Mouse (Mus musculus) stomach, embryonic 14.5 days (tissue): Measurements from ENCODE around the gene Mast4. TPM values are rescaled to one million over a fixed set of nuclear protein-coding genes. Genes with fewer than 3 reads are reported as not detected.

Experiments
- ATAC-seq: fragments of 200-750 bp; cut with Nextera tagmentation; 2 replicates; pipeline ENCODE4 v1.8.0; 2017; ENCODE audit warnings: low read depth, moderate TSS enrichment; ENCODE audit not compliant: insufficient number of reproducible peaks, insufficient read depth, low FRiP score
- H3K27ac ChIP-seq: fragments of 300-500 bp; sonication (generic); 2 replicates; pipeline ENCODE4 v1.5.1; 2014; ENCODE audit warnings: mild to moderate bottlenecking, low read length, moderate library complexity, mixed read lengths
- H3K27me3 ChIP-seq: fragments of 300-500 bp; sonication (generic); 2 replicates; pipeline ENCODE4 v1.6.1; 2014; ENCODE audit warnings: low read length, control low read depth, mixed read lengths; ENCODE audit not compliant: control insufficient read depth, insufficient read depth
- H3K36me3 ChIP-seq: fragments of 300-500 bp; sonication (generic); 2 replicates; pipeline ENCODE4 v1.6.1; 2014; ENCODE audit warnings: mild to moderate bottlenecking, control low read depth, low read length, moderate library complexity, mixed read lengths; ENCODE audit not compliant: control insufficient read depth, insufficient read depth
- H3K4me1 ChIP-seq: fragments of 300-500 bp; sonication (generic); 2 replicates; pipeline ENCODE4 v1.6.1; 2014; ENCODE audit warnings: low read length, control low read depth, mixed read lengths; ENCODE audit not compliant: control insufficient read depth, insufficient read depth
- H3K4me2 ChIP-seq: fragments of 300-500 bp; sonication (generic); replicated peaks from 2 replicates; pipeline ENCODE4 v1.6.1; 2014; ENCODE audit warnings: low read depth, low read length, control low read depth
- H3K4me3 ChIP-seq: fragments of 300-500 bp; sonication (generic); 2 replicates; pipeline ENCODE4 v1.5.1; 2014; ENCODE audit warnings: low read depth, low read length, control low read depth
- H3K9ac ChIP-seq: fragments of 300-500 bp; sonication (generic); replicated peaks from 2 replicates; pipeline ENCODE4 v1.6.1; 2014; ENCODE audit warnings: low read depth, mild to moderate bottlenecking, control low read depth, low read length, moderate library complexity, mixed read lengths
- H3K9me3 ChIP-seq: fragments of 300-500 bp; sonication (generic); 2 replicates; pipeline ENCODE4 v1.6.1; 2016; ENCODE audit warnings: low read depth, low read length, control low read depth; ENCODE audit not compliant: control insufficient read depth
- WGBS: fragments of 180-500 bp; shearing (Covaris S2); extraction: QIAGEN DNeasy Blood & Tissue Kit; methylation state at CpG from one replicate; pipeline ENCODE4 v1.1.7; 2014; 5-methylcytosine and 5-hydroxymethylcytosine counted together
- polyA plus RNA-seq: library from polyadenylated mRNA; unstranded; fragments of >200 nt; fragmentation: Nextera tagmentation; extraction: Ambion mirVana; gene quantifications from 2 replicates; pipeline ENCODE4 v1.2.1, GENCODE M21; 2014

Gene Mast4
- polyA plus RNA-seq, 1 experiment from 2014 or later, result 48.0 TPM

DNA sequence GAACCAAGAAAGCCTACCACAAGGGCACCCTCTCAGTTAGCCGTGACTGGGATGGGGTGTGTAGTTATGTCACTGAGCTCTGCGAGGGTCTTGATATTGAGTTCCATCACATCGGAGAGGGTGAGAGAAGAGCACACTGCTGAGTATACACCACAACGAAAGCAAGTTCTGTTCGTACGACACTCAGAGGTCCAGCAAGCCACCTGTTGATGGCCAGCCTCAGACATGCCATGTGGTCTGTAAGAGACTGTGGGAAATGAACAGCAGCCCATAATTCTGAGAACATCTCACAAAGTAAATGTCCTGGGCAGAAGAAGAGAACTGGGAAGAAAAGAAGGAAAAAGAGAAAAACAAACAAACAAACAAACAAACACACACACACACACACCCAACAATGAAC, 255.5 kb downstream of the Mast4 start:
- Histone ChIP-seq H3K4me3 (no peak overlapping the region), H3K27ac (no peak overlapping the region), H3K4me1 (no peaks in the 10 kb centered on the region), H3K4me2 (no peak overlapping the region), H3K36me3 (no peaks in the 10 kb centered on the region), H3K9me3 (no peaks in the 10 kb centered on the region), H3K9ac (no peak overlapping the region), H3K27me3 (no peaks in the 10 kb centered on the region)
- 90% methylated on average over 6 of the region's 6 CpGs for WGBS
- no peak for ATAC-seq

GRCm38 (mm10) chr13:103073461-103073860, 260.8 kb downstream of the Mast4 start:
- Histone ChIP-seq H3K9me3 (no peaks in the 10 kb centered on the region), H3K4me1 (no peaks in the 10 kb centered on the region), H3K27ac (no peak overlapping the region), H3K4me3 (no peak overlapping the region), H3K36me3 (no peaks in the 10 kb centered on the region), H3K27me3 (no peaks in the 10 kb centered on the region), H3K9ac (no peak overlapping the region), H3K4me2 (no peak overlapping the region)
- ATAC-seq, result no peak
- WGBS, result 60% methylated on average over 4 of the region's 4 CpGs

GRCm38 (mm10) chr13:103071783-103072182, 262.5 kb downstream of the Mast4 start:
- WGBS, result 78% methylated on average over 3 of the region's 3 CpGs
- H3K4me1 ChIP-seq, result no peaks in the 10 kb centered on the region
- no peak for ATAC-seq
- no peaks in the 10 kb centered on the region for H3K9me3 ChIP-seq
- no peaks in the 10 kb centered on the region for H3K27me3 ChIP-seq
- no peak overlapping the region for H3K4me3 ChIP-seq
- H3K9ac ChIP-seq, result no peak overlapping the region
- no peaks in the 10 kb centered on the region for H3K36me3 ChIP-seq
- no peak overlapping the region for H3K27ac ChIP-seq
- no peak overlapping the region for H3K4me2 ChIP-seq

GRCm38 (mm10) chr13:103067581-103068166, 266.6 kb downstream of the Mast4 start:
- 51% methylated on average over 7 of the region's 7 CpGs for WGBS
- H3K36me3 ChIP-seq, result no peaks in the 10 kb centered on the region
- ATAC-seq, result no peak

GRCm38 (mm10) chr13:103065437-103065836, 268.9 kb downstream of the Mast4 start:
- H3K4me2 ChIP-seq, result no peak overlapping the region

More at GRCm38 (mm10) chr13:103067581-103068166, 266.6 kb downstream of the Mast4 start:
- no peak overlapping the region for H3K4me2 ChIP-seq
- no peak overlapping the region for H3K4me3 ChIP-seq
- H3K4me1 ChIP-seq, result no peaks in the 10 kb centered on the region
- no peak overlapping the region for H3K27ac ChIP-seq
- no peak overlapping the region for H3K9ac ChIP-seq
- H3K9me3 ChIP-seq, result no peaks in the 10 kb centered on the region
- no peaks in the 10 kb centered on the region for H3K27me3 ChIP-seq

GRCm38 (mm10) chr13:103061680-103062079, 272.6 kb downstream of the Mast4 start:
- Histone ChIP-seq H3K27ac (no peak overlapping the region), H3K9ac (no peak overlapping the region), H3K4me1 (no peaks in the 10 kb centered on the region), H3K9me3 (no peaks in the 10 kb centered on the region), H3K4me2 (no peak overlapping the region), H3K27me3 (no peaks in the 10 kb centered on the region), H3K4me3 (no peak overlapping the region), H3K36me3 (no peaks in the 10 kb centered on the region)
- 70% methylated on average over 2 of the region's 2 CpGs for WGBS
- no peak for ATAC-seq

More at GRCm38 (mm10) chr13:103065437-103065836, 268.9 kb downstream of the Mast4 start:
- Histone ChIP-seq H3K4me3 (no peak overlapping the region), H3K9ac (no peak overlapping the region), H3K4me1 (no peaks in the 10 kb centered on the region), H3K36me3 (no peaks in the 10 kb centered on the region), H3K9me3 (no peaks in the 10 kb centered on the region), H3K27me3 (no peaks in the 10 kb centered on the region), H3K27ac (no peak overlapping the region)
- WGBS, result 75% methylated on average over 7 of the region's 7 CpGs
- ATAC-seq, result no peak

DNA sequence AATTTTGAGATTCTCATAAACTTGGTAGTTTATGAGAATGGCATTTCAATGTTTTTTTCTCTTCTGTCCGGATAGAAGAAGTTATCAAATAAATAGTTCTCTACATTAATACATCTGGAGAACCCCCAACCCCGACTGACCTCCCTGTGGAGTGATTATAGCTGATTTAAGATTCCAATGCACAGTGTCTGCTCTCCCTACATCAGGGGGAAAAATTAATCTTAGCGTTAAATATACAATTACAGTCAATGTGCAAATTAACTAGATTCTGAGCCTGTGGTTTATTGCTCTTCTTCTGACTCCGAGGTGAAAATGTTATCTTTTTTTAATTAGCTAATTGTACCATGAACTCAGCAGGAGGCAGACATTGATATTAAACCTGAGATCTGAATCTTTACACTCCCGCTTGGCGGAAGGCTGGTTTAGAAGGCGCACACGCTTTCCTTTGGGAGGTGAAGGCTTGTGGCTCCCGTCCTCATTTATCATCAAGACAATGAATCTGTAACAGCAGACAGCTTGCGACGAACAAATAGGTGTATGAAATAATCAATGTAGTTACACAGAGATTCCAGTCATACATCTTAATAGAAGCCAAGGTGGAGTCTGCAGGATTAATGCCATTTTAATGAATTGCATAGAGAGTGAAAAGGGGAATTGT, 274.2 kb downstream of the Mast4 start:
- WGBS, result 54% methylated on average over 11 of the region's 11 CpGs

DNA sequence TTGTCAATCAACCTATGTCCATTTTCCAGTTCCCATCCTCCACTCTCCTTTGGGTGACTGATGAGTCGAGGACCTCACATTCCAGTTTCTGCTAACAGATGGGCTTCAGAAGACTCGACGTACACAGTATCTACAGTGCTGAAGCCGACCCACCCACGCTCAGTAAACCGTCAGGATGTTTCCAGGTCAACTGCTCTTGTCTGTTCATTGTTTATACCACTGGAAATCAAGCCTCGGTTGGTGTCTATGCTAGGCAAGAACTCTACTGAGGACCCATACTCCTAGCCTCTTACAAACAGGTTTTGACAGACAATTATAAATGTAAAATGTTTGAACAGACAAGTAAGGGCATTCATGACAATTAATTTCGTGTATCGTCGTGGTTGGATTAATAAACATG, 277.8 kb downstream of the Mast4 start:
- Histone ChIP-seq H3K9ac (no peak overlapping the region), H3K4me2 (no peak overlapping the region), H3K9me3 (no peaks in the 10 kb centered on the region), H3K36me3 (no peaks in the 10 kb centered on the region), H3K4me3 (no peak overlapping the region), H3K4me1 (no peaks in the 10 kb centered on the region), H3K27me3 (no peaks in the 10 kb centered on the region), H3K27ac (no peak overlapping the region)
- ATAC-seq, result no peak
- 64% methylated on average over 10 of the region's 10 CpGs for WGBS

More for the DNA sequence above, 274.2 kb downstream of the Mast4 start:
- H3K4me2 ChIP-seq, result no peak overlapping the region
- no peak for ATAC-seq
- no peaks in the 10 kb centered on the region for H3K9me3 ChIP-seq
- no peaks in the 10 kb centered on the region for H3K4me1 ChIP-seq
- no peaks in the 10 kb centered on the region for H3K36me3 ChIP-seq
- no peak overlapping the region for H3K4me3 ChIP-seq
- H3K27me3 ChIP-seq, result no peaks in the 10 kb centered on the region
- H3K27ac ChIP-seq, result no peak overlapping the region
- H3K9ac ChIP-seq, result no peak overlapping the region

DNA sequence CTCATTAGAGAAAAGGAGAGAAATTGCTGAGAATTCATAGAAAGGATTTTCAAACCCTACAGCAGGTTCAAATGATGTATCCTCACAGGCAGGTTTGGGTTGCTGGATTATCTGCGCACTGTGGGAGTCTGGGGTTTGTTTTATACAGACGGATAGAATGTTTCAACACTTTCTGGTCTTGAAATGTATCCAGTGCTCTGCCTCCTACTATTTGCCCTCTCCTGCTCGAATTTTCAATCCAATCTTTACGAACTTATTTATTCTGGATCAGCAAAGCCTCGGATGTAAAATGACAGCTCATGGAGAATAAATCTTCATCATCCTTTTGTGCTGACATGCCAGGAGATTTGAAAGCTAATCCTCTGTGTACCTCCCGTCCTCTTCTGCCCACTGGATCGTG, 281.6 kb downstream of the Mast4 start:
- no peak overlapping the region for H3K4me2 ChIP-seq
- no peaks in the 10 kb centered on the region for H3K36me3 ChIP-seq
- 46% methylated on average over 7 of the region's 7 CpGs for WGBS
- no peak overlapping the region for H3K9ac ChIP-seq
- H3K27me3 ChIP-seq, result no peaks in the 10 kb centered on the region
- H3K4me3 ChIP-seq, result no peak overlapping the region
- H3K27ac ChIP-seq, result no peak overlapping the region
- no peaks in the 10 kb centered on the region for H3K9me3 ChIP-seq
- no peaks in the 10 kb centered on the region for H3K4me1 ChIP-seq
- no peak for ATAC-seq
